Mouse (Mus musculus) mature B cell (primary cell): Measurements from ENCODE around the gene Gm5485.

Source experiments
- in situ Hi-C: fragments of 300-500 bp; cut with MboI; formaldehyde crosslinking; loops from 2 replicates; pipeline ENCODE4 v1.14.3; 2019

The Gm5485 gene

GRCm38 (mm10) chr16:48372461-48372860 lies 39.8 kb downstream of the Gm5485 start:
- in situ Hi-C loops: no loop called here

GRCm38 (mm10) chr16:48368096-48368495 lies 44.1 kb downstream of the Gm5485 start:
- in situ Hi-C loops: no loop called here

GRCm38 (mm10) chr16:48366801-48367200 lies 45.4 kb downstream of the Gm5485 start:
- in situ Hi-C loops: no loop called here

- in situ Hi-C loops: no loop called here
Observed at GRCm38 (mm10) chr16:48360887-48361286, 51.3 kb downstream of the Gm5485 start.

- in situ Hi-C loops: no loop called here
Observed at GRCm38 (mm10) chr16:48356417-48356816, 55.8 kb downstream of the Gm5485 start.

- in situ Hi-C loops: no loop called here
Observed at GRCm38 (mm10) chr16:48355716-48356115, 56.5 kb downstream of the Gm5485 start.
